Mouse (Mus musculus) intestine, postnatal 0 days (tissue): ENCODE data around the gene Nrsn2. TPM values are rescaled to one million over a fixed set of nuclear protein-coding genes. Genes with fewer than 3 reads are reported as not detected.
A peak's percentile ranks its signal among the peaks of the same experiment; 100 is the strongest.

ENCODE experiments used
- ATAC-seq: fragments of 200-750 bp; cut with Nextera tagmentation; 2 replicates; pipeline ENCODE4 v1.8.0; 2017; ENCODE audit warnings: mild to moderate bottlenecking, moderate TSS enrichment, moderate library complexity
- H3K27ac ChIP-seq: fragments of 300-500 bp; sonication (generic); 2 replicates; pipeline ENCODE4 v1.5.1; 2014; ENCODE audit warnings: mild to moderate bottlenecking, low read depth, low read length, moderate library complexity
- H3K27me3 ChIP-seq: fragments of 300-500 bp; sonication (generic); replicated peaks from 2 replicates; pipeline ENCODE4 v1.6.1; 2014; ENCODE audit warnings: low read length, mixed read lengths; ENCODE audit not compliant: control insufficient read depth, insufficient read depth
- H3K36me3 ChIP-seq: fragments of 300-500 bp; sonication (generic); 2 replicates; pipeline ENCODE4 v1.6.1; 2014; ENCODE audit warnings: mild to moderate bottlenecking, moderate library complexity; ENCODE audit not compliant: control insufficient read depth, insufficient read depth
- H3K4me1 ChIP-seq: fragments of 300-500 bp; sonication (generic); replicated peaks from 2 replicates; pipeline ENCODE4 v1.6.1; 2014; ENCODE audit warnings: antibody characterized with exemption, low read length, mixed read lengths; ENCODE audit not compliant: control insufficient read depth, insufficient read depth
- H3K4me2 ChIP-seq: fragments of 300-500 bp; sonication (generic); replicated peaks from 2 replicates; pipeline ENCODE4 v1.6.1; 2014; ENCODE audit warnings: low read depth, mild to moderate bottlenecking, moderate library complexity
- H3K4me3 ChIP-seq: fragments of 300-500 bp; sonication (generic); 2 replicates; pipeline ENCODE4 v1.5.1; 2014; ENCODE audit warnings: low read depth, low read length
- H3K9ac ChIP-seq: fragments of 300-500 bp; sonication (generic); 2 replicates; pipeline ENCODE4 v1.6.1; 2014; ENCODE audit warnings: mild to moderate bottlenecking, low read depth, low read length
- H3K9me3 ChIP-seq: fragments of 300-500 bp; sonication (generic); 2 replicates; pipeline ENCODE4 v1.6.1; 2016; ENCODE audit warnings: mixed run types; ENCODE audit not compliant: control insufficient read depth
- CTCF ChIP-seq: sonication (generic); IDR thresholded peaks from 2 replicates; pipeline ENCODE4 v1.5.1; 2016; ENCODE audit warnings: low read depth, mild to moderate bottlenecking, control low read depth, antibody characterized with exemption, moderate library complexity
- WGBS: fragments of 180-500 bp; shearing (Covaris S2); extraction: QIAGEN DNeasy Blood & Tissue Kit; methylation state at CpG from one replicate; pipeline ENCODE4 v1.1.7; 2014; 5-methylcytosine and 5-hydroxymethylcytosine counted together
- polyA plus RNA-seq: library from polyadenylated mRNA; unstranded; fragments of >200 nt; fragmentation: Nextera tagmentation; extraction: Ambion mirVana; gene quantifications from 2 replicates; pipeline ENCODE4 v1.2.1, GENCODE M21; 2015

The Nrsn2 gene
- polyA plus RNA-seq, 1 experiment from 2014 or later = 4.1 TPM

DNA sequence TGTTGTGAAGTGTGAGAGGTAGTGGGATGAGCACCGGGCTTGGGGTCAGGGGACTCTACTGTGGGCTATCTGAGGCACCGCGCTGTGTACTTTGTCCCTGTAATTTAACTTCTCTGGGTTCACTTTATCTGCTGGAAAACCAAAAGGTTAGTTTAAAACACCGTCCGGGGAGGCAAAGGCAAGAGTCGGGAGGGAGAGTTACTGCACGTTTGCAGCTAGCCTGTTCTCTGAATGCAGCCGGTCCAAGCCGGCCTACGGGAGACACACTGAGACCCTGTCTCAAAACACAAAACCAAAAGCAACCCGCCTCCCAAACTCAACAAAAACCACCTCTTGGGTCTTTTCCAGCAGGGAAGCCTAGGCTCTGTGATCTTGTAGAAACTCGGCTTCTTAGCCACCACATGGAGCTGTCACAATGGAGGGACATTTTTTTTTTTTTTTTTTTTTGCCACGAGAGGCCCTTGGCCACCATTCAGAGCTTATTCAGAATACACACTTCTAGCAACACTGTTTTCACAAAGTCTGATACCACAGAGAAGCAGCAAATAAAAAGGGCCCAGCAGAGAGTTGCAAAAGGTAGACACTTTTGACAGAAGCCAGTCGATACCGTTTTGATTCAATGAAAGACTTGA lies 36.2 kb upstream of the Nrsn2 start:
- H3K4me1 ChIP-seq = no peaks in the 10 kb centered on the region; the same call in 1 of the 2 replicates
- no peaks in the 10 kb centered on the region for H3K36me3 ChIP-seq
- peak overlapping the region; percentile 90 for H3K4me3 ChIP-seq
- no peaks in the 10 kb centered on the region; the same call in 1 of the 2 replicates for H3K9me3 ChIP-seq
- 6% methylated on average over 15 of the region's 15 CpGs for WGBS
- peak overlapping the region; percentile 40; the same call in 1 of the 2 replicates for H3K9ac ChIP-seq
- no peak for TF ChIP-seq CTCF
- peak overlapping the region; percentile 60; the same call in 1 of the 2 replicates for H3K27ac ChIP-seq
- H3K4me2 ChIP-seq = peak overlapping the region; percentile 86
- peak; percentile 19; the same call in 1 of the 2 replicates for ATAC-seq
- H3K27me3 ChIP-seq = no peaks in the 10 kb centered on the region

DNA sequence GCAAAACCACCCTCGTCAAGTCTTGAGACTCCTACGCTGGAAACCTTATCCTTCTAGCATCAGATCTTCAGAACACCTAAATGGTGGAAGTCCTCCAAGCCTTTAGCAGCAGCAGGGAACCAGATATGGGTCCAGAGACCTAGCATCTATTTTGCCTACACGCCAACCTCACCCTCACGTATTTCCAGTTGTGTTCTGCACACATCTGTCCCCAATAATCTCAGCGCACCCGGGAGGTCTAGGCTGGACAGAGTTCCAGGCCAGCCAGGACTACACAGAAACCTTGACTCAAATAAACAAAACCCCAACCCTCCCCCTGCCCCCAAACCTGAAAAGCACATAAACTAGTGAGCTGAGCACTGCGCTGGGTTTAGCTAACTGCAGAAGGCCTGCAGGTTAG lies 35.0 kb upstream of the Nrsn2 start:
- no peaks in the 10 kb centered on the region; the same call in 1 of the 2 replicates for H3K9me3 ChIP-seq
- no peak overlapping the region for H3K4me3 ChIP-seq
- no peak overlapping the region for H3K9ac ChIP-seq
- H3K27me3 ChIP-seq = no peaks in the 10 kb centered on the region
- H3K27ac ChIP-seq = peak overlapping the region; percentile 78; the same call in 1 of the 2 replicates
- H3K36me3 ChIP-seq = no peaks in the 10 kb centered on the region
- no peak for ATAC-seq
- no peaks in the 10 kb centered on the region; the same call in 1 of the 2 replicates for H3K4me1 ChIP-seq
- WGBS = 39% methylated on average over 7 of the region's 7 CpGs
- TF ChIP-seq CTCF = no peak
- peak overlapping the region; percentile 86 for H3K4me2 ChIP-seq

DNA sequence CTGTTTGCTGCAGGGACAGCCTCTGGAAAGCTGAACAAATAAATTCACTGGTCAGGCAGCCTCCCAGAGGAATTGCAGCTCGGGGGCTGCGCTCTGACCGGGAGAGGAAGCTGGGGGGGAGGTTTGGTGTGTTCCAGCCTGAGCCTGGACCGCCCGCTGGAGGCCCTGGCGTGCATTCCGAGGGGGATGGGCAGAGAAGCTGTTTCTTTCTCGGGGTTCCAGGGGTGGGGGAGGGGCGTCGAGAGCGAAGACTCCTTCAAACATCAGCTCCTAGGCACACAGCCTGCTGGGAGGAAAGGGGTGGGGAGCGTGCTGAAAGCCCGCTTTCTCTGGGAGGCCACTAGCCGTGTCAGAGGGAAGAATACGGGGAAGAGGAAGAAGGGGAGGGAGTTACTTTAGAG lies 34.5 kb upstream of the Nrsn2 start:
- Histone ChIP-seq H3K27ac (peak overlapping the region; percentile 78), H3K36me3 (no peaks in the 10 kb centered on the region), H3K9me3 (no peaks in the 10 kb centered on the region; the same call in 1 of the 2 replicates), H3K9ac (no peak overlapping the region), H3K4me3 (no peak overlapping the region), H3K4me1 (no peaks in the 10 kb centered on the region; the same call in 1 of the 2 replicates), H3K4me2 (peak overlapping the region; percentile 86), H3K27me3 (no peaks in the 10 kb centered on the region)
- TF ChIP-seq CTCF = no peak
- ATAC-seq = peak; percentile 15; the same call in 1 of the 2 replicates
- WGBS = 10% methylated on average over 15 of the region's 15 CpGs

DNA sequence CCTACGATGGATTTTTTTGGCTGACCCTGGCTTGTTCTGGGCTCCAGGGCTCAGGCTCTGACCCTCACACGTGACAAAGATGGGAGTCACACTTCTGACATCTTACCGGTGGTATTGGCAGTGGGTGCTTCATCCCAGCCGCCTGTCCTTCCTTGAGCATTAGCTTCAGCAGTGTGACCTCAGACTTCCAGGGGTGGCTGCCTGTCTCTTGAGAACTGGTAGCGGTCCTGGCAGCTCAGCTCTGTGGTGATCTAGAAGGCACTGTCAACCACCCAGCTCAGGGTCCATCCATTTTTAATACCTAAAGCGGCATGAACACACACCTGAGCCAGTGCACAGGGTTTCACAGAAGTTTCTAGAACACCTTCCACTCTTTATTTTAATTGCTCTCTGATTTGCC lies 33.3 kb upstream of the Nrsn2 start:
- ATAC-seq = no peak
- 77% methylated on average over 6 of the region's 6 CpGs for WGBS
- H3K4me1 ChIP-seq = no peaks in the 10 kb centered on the region; the same call in 1 of the 2 replicates
- no peaks in the 10 kb centered on the region for H3K27me3 ChIP-seq
- H3K4me3 ChIP-seq = no peak overlapping the region
- no peak overlapping the region for H3K27ac ChIP-seq
- no peak overlapping the region for H3K4me2 ChIP-seq
- TF ChIP-seq CTCF = no peak
- no peaks in the 10 kb centered on the region for H3K9me3 ChIP-seq
- H3K9ac ChIP-seq = no peak overlapping the region
- no peaks in the 10 kb centered on the region for H3K36me3 ChIP-seq

DNA sequence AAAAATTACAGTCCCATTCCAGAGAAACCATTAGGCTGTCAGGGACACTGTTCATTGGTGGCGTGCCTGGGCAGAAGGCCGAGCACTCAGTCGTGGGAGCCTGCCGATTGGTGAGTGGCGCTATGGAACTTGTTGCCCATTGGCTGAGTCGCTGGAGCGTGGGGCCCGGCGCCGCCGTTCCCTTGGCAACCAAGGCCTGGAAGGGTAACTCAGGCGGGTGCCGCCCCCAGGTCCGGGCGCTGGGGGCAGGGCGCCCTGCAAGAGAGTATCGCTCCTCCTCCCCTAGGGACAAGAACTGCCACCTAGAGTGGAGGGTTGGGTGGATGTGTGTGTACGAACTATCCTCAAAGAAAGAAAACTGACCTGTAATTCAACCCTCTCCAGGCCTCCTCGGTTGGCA lies 29.7 kb upstream of the Nrsn2 start:
- H3K9ac ChIP-seq = no peak overlapping the region
- WGBS = under 1% methylated on average over 19 of the region's 19 CpGs

DNA sequence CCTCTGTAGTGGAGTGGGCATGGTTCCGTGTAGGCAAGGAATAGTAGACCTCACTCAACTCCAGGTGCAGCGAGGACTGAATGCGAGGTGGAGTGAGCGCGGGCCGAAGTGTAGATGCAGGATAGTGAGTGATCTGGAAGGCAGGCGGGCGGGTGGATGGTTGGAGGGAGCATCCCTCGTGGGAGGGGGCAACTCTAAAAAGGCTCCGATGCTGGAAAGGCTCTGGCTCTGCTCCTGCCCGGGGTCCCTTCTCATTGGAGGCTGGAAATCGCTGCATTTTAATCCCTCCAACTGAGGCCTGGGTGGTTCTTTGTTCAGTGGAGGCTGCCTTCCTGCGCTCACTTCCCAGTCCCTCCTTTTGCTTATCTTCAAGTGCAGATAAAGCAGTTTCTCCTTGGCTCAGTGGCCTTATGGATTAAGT lies 22.7 kb upstream of the Nrsn2 start:
- H3K9me3 ChIP-seq = no peaks in the 10 kb centered on the region
- H3K27me3 ChIP-seq = no peaks in the 10 kb centered on the region
- no peak for ATAC-seq
- H3K27ac ChIP-seq = peak overlapping the region; percentile 47; the same call in 1 of the 2 replicates
- peak overlapping the region; percentile 85 for H3K4me2 ChIP-seq
- no peaks in the 10 kb centered on the region for H3K36me3 ChIP-seq
- no peaks in the 10 kb centered on the region for H3K4me1 ChIP-seq
- TF ChIP-seq CTCF = no peak
- H3K4me3 ChIP-seq = peak overlapping the region; percentile 74
- WGBS = 3% methylated on average over 13 of the region's 13 CpGs
- peak overlapping the region; percentile 18 for H3K9ac ChIP-seq

More for the DNA sequence above, 29.7 kb upstream of the Nrsn2 start:
- peak; percentile 97 for ATAC-seq
- Histone ChIP-seq H3K4me2 (peak overlapping the region; percentile 62), H3K9me3 (no peaks in the 10 kb centered on the region), H3K4me3 (peak overlapping the region; percentile 25), H3K36me3 (no peaks in the 10 kb centered on the region), H3K4me1 (no peaks in the 10 kb centered on the region; the same call in 1 of the 2 replicates), H3K27ac (no peak overlapping the region), H3K27me3 (no peaks in the 10 kb centered on the region)
- TF ChIP-seq CTCF = peak; percentile 22
